Mouse (Mus musculus): ENCODE measurements around the gene Cntnap4. TPM values are rescaled to one million over a fixed set of nuclear protein-coding genes. Genes with fewer than 3 reads are reported as not detected.

Gene Cntnap4
- total and polyA plus RNA-seq, 3 experiments: not detected

DNA sequence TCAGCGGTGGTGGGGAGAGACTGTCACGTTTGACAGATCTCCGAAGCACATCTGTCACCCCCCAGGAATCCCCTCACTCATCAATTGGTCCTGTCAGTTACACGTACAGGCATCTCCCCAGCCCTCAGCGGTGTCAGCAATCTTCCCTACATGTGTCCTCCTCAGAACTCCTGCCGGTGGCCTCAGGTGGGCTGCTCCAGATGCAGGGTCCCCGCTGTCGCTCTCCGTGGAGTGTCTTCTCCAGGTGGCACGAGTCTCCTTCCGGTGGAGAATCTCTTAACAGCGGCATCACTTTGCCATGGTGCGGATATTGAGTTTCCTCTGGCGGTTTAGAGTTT lies 19.2 kb downstream of the Cntnap4 start:
- dilution Hi-C loops (cut with MboI; ENCODE audit: extremely low pct_ligation_motif_present, extremely low pct_unique_long_range_greater_than_20kb, low sequenced_read_pairs): no loop called here

DNA sequence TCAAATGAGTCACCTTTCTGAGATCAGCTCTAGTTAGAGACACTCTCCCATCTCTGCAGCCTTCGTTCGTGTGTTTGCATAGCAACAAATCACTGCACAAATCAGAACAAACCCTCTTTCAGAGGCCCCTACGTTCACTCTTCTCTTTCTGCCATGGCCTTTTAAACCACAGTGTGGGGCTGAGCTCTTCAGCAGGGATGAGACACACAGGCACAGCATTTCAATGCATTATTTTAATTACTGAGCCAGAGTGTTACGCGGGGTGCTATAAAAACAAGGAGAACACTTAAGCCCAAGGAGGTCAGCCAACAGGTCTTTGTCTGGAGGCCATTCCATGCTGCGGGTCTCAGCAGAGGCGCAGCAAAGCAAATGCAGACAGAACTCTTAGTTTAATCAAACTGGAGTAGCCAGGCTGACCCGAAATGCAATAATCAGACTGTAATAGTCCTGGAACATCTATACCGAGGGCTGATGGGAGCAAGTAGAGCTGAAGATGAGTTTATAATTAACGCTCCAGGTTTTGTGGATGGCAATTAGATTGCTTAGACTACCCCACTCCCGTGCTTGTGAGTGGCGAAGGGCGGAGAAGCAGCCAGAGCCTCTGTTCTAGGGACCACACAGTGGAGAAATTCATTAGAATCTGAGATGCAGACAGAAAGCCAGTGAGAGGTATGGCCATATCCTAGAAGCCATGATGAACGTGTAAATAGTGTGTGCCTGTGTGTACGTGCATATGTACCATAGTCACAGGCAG lies 26.4 kb downstream of the Cntnap4 start:
- DNase-seq (ENCODE audit: extremely low read depth): no peak
- Histone ChIP-seq H3K4me1 (ENCODE audit: control insufficient read depth in 1 of 2, insufficient read depth in 2 of 2) (no peaks in the 10 kb centered on the region), H3K79me2 (replicated peaks; ENCODE audit: control insufficient read depth, extremely low read depth, insufficient read depth, poor library complexity, severe bottlenecking) (no peaks in the 10 kb centered on the region), H3K27me3 (replicated peaks) (no peaks in the 10 kb centered on the region), H3K4me2 (ENCODE audit: insufficient read depth, low read depth, poor library complexity, severe bottlenecking) (no peak overlapping the region), H3K27ac (ENCODE audit: insufficient read depth, low read depth) (no peak overlapping the region), H3K9ac (ENCODE audit: insufficient read depth, low read depth) (no peak overlapping the region), H3K36me3 (replicated peaks in 1 of 2; ENCODE audit: control insufficient read depth in 1 of 2, insufficient read depth in 1 of 2, low read length in 1 of 2) (no peaks in the 10 kb centered on the region), H3K9me3 (replicated peaks; ENCODE audit: low read length) (peaks cover 57% of the 10 kb centered on the region), H3K4me3 (replicated peaks in 1 of 3; ENCODE audit: low read depth in 2 of 3, low read length in 2 of 3, poor library complexity in 1 of 3) (no peak overlapping the region)
- dilution Hi-C loops (cut with MboI; ENCODE audit: extremely low pct_ligation_motif_present, extremely low pct_unique_long_range_greater_than_20kb, low sequenced_read_pairs): no loop called here
- in situ Hi-C loops (cut with MboI; ENCODE audit: low pct_ligation_motif_present, low pct_unique_long_range_greater_than_20kb, low sequenced_read_pairs): no loop called here
- no peak for TF ChIP-seq JUN (IDR thresholded peaks at IDR 0.05; ENCODE audit: insufficient read depth, low read depth, low read length)
- no peak for TF ChIP-seq EP300 (IDR thresholded peaks at IDR 0.05; ENCODE audit: low read length)
- TF ChIP-seq E2F4 (IDR thresholded peaks at IDR 0.05; ENCODE audit: insufficient replicate concordance, low read depth, low read length): no peak

More for the DNA sequence above, 19.2 kb downstream of the Cntnap4 start:
- no peak for TF ChIP-seq RAD21 (IDR thresholded peaks at IDR 0.05; ENCODE audit: low read depth, low read length)
- no peak for TF ChIP-seq TBP (conservative IDR thresholded peaks at IDR 0.05; ENCODE audit: low read depth, low read length)
- TF ChIP-seq POLR2AphosphoS2 (IDR thresholded peaks at IDR 0.05; ENCODE audit: low read depth, low read length): no peak
- no peak for TF ChIP-seq UBTF (IDR thresholded peaks at IDR 0.05; ENCODE audit: low read depth, low read length)
- no peak for TF ChIP-seq SIN3A (IDR thresholded peaks at IDR 0.05; ENCODE audit: low read length)
- TF ChIP-seq HCFC1 (IDR thresholded peaks at IDR 0.05; ENCODE audit: low read depth, low read length): no peak
- no peak for TF ChIP-seq MYC (IDR thresholded peaks at IDR 0.05; ENCODE audit: low read depth, low read length)
- TF ChIP-seq CHD1 (IDR thresholded peaks at IDR 0.05; ENCODE audit: low read depth, low read length): no peak
- TF ChIP-seq E2F4 (IDR thresholded peaks at IDR 0.05; ENCODE audit: insufficient replicate concordance, low read depth, low read length): no peak
- no peak for TF ChIP-seq JUN (IDR thresholded peaks at IDR 0.05; ENCODE audit: insufficient read depth, low read depth, low read length)
- Histone ChIP-seq H3K9ac (ENCODE audit: insufficient read depth, low read depth) (no peak overlapping the region), H3K4me2 (ENCODE audit: insufficient read depth, low read depth, poor library complexity, severe bottlenecking) (no peak overlapping the region), H3K9me3 (replicated peaks; ENCODE audit: low read length) (peaks cover 64% of the 10 kb centered on the region), H3K27me3 (replicated peaks) (no peaks in the 10 kb centered on the region), H3K27ac (ENCODE audit: insufficient read depth, low read depth) (no peak overlapping the region), H3K4me3 (replicated peaks in 1 of 3; ENCODE audit: low read depth in 2 of 3, low read length in 2 of 3, poor library complexity in 1 of 3) (no peak overlapping the region), H3K79me2 (replicated peaks; ENCODE audit: control insufficient read depth, extremely low read depth, insufficient read depth, poor library complexity, severe bottlenecking) (no peaks in the 10 kb centered on the region), H3K36me3 (replicated peaks in 1 of 2; ENCODE audit: control insufficient read depth in 1 of 2, insufficient read depth in 1 of 2, low read length in 1 of 2) (no peaks in the 10 kb centered on the region), H3K4me1 (ENCODE audit: control insufficient read depth in 1 of 2, insufficient read depth in 2 of 2) (no peaks in the 10 kb centered on the region)
- in situ Hi-C loops (cut with MboI; ENCODE audit: low pct_ligation_motif_present, low pct_unique_long_range_greater_than_20kb, low sequenced_read_pairs): no loop called here
- DNase-seq (ENCODE audit: extremely low read depth): no peak

DNA sequence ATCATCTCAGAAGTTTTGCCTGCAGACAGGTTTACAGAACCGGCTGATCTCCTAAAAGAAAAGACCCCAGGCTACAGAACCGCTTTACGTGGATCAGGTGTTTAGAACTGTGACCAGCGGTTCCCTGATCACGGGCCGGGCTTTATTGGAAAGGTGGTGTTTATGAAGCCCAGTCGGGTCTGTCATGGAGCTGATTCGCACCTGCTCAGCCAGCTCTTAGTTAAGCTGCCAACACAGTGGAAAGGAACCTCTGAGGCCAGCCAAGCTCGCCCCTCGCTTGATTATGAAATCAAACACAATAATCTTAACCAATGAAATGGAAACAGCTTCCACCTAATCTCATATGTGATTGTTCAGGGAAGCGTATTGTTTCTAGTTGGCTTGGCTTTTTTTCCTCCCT lies 30.1 kb downstream of the Cntnap4 start:
- dilution Hi-C loops (cut with MboI; ENCODE audit: extremely low pct_ligation_motif_present, extremely low pct_unique_long_range_greater_than_20kb, low sequenced_read_pairs) (no loop called here), in situ Hi-C loops (cut with MboI; ENCODE audit: low pct_ligation_motif_present, low pct_unique_long_range_greater_than_20kb, low sequenced_read_pairs) (no loop called here)
- Histone ChIP-seq H3K4me2 (ENCODE audit: insufficient read depth, low read depth, poor library complexity, severe bottlenecking) (no peak overlapping the region), H3K36me3 (replicated peaks in 1 of 2; ENCODE audit: control insufficient read depth in 1 of 2, insufficient read depth in 1 of 2, low read length in 1 of 2) (no peaks in the 10 kb centered on the region), H3K9me3 (replicated peaks; ENCODE audit: low read length) (peaks cover 68% of the 10 kb centered on the region), H3K27me3 (replicated peaks) (no peaks in the 10 kb centered on the region), H3K79me2 (replicated peaks; ENCODE audit: control insufficient read depth, extremely low read depth, insufficient read depth, poor library complexity, severe bottlenecking) (no peaks in the 10 kb centered on the region), H3K9ac (ENCODE audit: insufficient read depth, low read depth) (no peak overlapping the region), H3K27ac (ENCODE audit: insufficient read depth, low read depth) (no peak overlapping the region), H3K4me1 (ENCODE audit: control insufficient read depth in 1 of 2, insufficient read depth in 2 of 2) (no peaks in the 10 kb centered on the region), H3K4me3 (replicated peaks in 1 of 3; ENCODE audit: low read depth in 2 of 3, low read length in 2 of 3, poor library complexity in 1 of 3) (no peak overlapping the region)
- no peak for DNase-seq (ENCODE audit: extremely low read depth)
- no peak for TF ChIP-seq MAZ (IDR thresholded peaks at IDR 0.05; ENCODE audit: low read depth, low read length)
- TF ChIP-seq JUND (conservative IDR thresholded peaks at IDR 0.05; ENCODE audit: low read depth, low read length): no peak
- TF ChIP-seq BHLHE40 (IDR thresholded peaks at IDR 0.05; ENCODE audit: low read depth, low read length): no peak
- no peak for TF ChIP-seq SIN3A (IDR thresholded peaks at IDR 0.05; ENCODE audit: low read length)
- TF ChIP-seq GABPA (IDR thresholded peaks at IDR 0.05; ENCODE audit: insufficient replicate concordance, low read depth, low read length): no peak
- TF ChIP-seq CTCF (conservative IDR thresholded peaks at IDR 0.05 in 1 of 2, IDR thresholded peaks at IDR 0.05 in 1 of 2; ENCODE audit: low read depth in 2 of 2, low read length in 2 of 2): no peak
- TF ChIP-seq IRF4 (IDR thresholded peaks at IDR 0.05; ENCODE audit: low read depth, low read length): no peak
- TF ChIP-seq ZKSCAN1 (IDR thresholded peaks at IDR 0.05; ENCODE audit: borderline replicate concordance, low read depth, low read length): no peak
- TF ChIP-seq UBTF (IDR thresholded peaks at IDR 0.05; ENCODE audit: low read depth, low read length): no peak
- TF ChIP-seq MAX (IDR thresholded peaks at IDR 0.05; ENCODE audit: low read length): no peak
- TF ChIP-seq POLR2A (IDR thresholded peaks at IDR 0.05; ENCODE audit: low read depth, low read length): no peak
- no peak for TF ChIP-seq EP300 (IDR thresholded peaks at IDR 0.05; ENCODE audit: low read length)
- TF ChIP-seq HCFC1 (IDR thresholded peaks at IDR 0.05; ENCODE audit: low read depth, low read length): no peak
- TF ChIP-seq CHD1 (IDR thresholded peaks at IDR 0.05; ENCODE audit: low read depth, low read length): no peak
- TF ChIP-seq ZMIZ1 (IDR thresholded peaks at IDR 0.05; ENCODE audit: low read depth, low read length): no peak
